Mouse (Mus musculus): ENCODE measurements at regions not wholly inside any gene's neighbourhood (a gene's known extent, or its start where the extent isn't known, plus 50 kb on each side); places are given as distances from the start of the nearest gene placed in this dataset.

DNA sequence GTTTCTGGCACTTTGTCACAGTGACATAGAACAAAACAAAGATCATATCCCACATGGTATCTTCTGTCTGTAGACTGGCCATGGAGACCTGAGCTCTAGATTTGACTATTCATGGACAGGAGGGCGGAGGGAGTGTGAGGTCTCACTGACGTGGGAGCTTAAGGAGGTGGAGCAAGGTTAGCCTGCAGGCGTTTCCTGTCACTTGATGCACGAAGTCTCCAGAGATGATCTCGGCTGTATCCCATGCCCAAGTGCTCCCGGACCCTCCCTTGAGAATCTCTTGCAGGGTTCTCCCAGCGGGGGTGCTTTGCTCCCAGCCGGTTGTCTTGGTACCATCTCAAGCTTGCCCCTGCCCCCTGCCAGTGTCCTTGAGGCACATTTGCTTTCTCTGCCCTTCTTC is 60.6 kb upstream of the Sdk2 start:
- DNase-seq, result no peak

DNA sequence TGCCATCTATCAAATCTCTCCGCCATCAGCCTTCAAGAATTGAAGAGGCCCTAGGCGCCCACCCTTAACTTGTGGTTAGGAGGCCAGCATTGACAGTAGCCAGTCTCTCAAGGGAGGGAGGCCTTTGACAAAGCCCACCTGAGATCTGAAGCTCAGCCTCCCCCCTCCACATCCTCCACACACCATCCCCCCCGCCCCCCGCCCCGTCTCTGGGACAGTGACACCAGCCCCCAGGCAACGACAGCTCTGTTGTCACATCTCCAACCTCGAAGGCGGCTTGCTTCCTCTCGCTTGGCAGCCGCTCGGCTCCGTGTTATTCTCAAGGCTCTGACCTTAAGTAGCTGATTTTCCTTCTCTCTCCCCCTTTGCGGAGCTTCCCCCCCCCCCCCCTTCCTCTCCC is 55.3 kb upstream of the Sdk2 start:
- no peak for DNase-seq

DNA sequence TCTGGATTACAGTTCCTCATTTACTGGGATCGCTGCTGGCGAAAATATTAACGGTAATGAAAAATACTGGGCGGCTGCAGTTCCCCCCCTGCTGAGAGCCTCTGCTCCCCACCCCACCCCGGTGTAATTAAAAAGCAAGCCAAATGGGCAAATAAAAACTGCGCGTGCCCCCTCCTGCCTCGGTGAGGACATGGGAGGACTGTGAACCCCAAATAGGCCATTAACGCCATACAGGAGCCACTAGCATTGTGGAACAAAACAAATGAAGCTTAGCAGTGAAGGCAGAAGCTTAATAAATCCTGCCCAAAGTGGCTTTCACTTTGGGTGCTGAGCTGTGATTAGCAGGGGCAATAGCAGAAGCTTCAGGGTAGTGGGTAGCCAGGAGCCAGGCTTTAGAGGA is 52.3 kb upstream of the Sdk2 start:
- no peak for DNase-seq
